Mouse (Mus musculus) T-helper 17 cell (primary cell): ENCODE measurements around the gene BC004004.

Experiments used
- in situ Hi-C, 2 experiments: fragments of 300-600 bp; cut with MboI, MseI; formaldehyde crosslinking; loops; 1 replicate in 1 of 2; 2 replicates in 1 of 2; pipeline ENCODE4 v1.15.1; 2025; ENCODE audit warnings: high pct_unique_total_duplicates in 2 of 2

The BC004004 gene

DNA sequence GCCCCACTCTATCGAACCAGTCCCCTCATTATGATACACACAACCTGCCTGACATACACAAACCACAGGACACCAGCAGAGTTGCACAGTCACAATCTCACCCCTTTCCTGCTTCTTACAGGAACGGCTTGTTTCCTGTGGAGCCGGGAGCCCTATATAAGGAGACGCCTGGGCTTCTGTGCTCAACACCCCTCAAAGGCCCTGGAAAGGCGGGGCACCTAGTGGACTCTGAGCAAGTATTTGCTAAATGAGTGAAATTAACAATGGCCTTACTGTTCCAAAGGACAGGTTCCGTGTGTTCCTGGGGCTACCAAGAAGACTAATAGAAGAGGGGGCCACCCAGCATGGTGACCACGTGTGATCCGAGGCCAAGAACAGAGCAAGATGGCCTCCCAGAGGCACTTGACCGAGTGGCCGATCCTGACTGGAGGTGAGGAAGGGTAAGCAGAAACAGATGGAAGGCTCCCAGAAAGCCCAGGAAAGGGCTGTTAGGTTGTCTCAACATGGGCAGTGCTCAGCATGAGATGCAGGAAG lies 10.5 kb upstream of the BC004004 start:
- in situ Hi-C loops: loop anchor here (5.0 to 25.0 kb wide), 3 partner anchors 81 to 249 kb away; partner anchors contain the start of gene Fgd2 (in 1 of the 2)

DNA sequence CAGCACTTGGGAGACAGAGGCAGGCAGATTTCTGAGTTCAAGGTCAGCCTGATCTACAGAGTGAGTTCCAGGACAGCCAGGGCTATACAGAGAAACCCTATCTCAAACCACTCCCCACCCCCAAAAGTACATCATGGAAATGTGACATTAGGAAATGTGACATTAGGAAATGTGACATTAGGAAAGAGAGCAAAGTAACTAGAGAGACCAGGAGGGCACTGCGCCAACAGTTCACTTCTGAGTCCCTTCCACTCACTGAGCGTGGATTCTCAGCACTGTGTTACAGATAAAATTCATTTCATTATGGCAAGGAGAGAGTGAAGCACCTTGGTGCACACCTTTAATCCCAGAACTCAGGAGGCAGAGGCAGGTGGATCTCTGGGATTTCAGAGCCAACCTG lies 9.7 kb upstream of the BC004004 start:
- in situ Hi-C loops: loop anchor here (5.0 to 25.0 kb wide), 3 partner anchors 82 to 248 kb away; partner anchors contain the start of gene Fgd2 (in 1 of the 2)

DNA sequence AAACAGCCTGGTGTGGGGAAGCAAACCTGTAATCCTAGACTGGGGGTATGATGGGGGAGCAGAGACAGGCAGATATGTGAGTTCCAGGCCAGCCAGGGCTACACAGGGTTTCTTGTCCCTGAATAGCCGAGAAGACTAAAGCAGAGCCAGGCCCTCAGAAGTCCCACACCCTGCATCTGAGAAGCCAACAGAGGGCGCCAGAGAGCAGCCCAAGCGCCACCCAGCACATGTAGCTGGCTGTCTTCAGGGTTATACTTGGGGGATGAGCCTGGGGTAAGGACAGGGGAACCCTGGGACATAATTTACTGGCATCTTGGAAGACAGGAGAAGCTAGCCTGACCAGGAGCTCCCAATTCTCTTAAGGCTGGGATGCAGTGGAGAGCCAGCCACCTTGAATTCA lies 9.1 kb upstream of the BC004004 start:
- in situ Hi-C loops: loop anchor here (5.0 to 25.0 kb wide), 3 partner anchors 82 to 248 kb away; partner anchors contain the start of gene Fgd2 (in 1 of the 2)

DNA sequence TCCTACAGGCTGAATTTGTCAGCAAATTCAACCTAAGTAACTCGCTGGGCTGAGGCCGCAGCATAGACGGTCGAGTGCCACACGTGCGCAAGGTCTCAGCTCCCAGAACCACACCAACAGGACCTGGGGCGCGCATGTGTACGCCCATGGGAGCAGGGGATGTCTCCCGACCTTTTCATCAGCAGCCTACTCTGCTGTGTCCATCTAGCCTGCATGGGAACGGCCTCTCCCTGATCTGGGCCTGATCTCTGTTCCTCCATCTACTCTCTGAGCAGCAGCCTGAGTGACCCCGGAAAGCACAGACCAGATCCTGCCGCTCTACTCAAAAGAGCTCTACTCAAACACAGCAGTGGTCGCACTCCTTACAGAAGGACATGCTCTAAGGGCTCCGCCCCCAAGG lies 8.1 kb upstream of the BC004004 start:
- in situ Hi-C loops: loop anchor here (5.0 to 25.0 kb wide), 2 partner anchors 102 to 257 kb away; partner anchors contain the start of gene Fgd2 (in 1 of the 2)

DNA sequence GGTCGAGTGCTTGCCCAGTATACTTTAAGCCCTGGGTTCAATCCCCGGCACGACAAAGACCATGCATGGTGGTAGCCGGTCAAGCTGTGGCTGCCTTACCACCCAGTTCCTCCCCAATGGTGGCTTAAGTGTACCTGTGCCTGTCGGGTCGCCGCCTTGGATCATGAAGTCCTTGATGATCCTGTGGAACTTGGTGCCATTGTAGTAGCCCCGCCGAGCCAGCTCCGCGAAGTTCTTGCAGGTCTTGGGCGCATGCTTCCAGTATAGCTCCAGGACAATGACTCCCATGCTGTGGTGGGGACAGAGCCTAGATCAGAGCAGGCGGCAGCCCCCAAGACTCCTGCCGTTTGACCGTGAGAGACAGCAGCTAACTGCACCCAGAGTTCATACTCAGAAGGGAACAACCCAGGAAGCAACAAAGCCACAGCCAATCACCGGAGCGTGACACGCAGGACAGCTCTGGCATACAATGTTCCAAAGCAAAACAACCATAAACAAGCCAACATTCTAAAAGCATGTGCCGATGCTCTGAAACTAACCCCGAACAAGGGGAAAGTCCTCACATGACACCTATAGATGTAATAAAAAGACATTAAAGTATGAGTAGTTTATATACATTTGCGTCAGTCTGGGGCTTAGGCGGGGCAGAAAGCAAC lies 6.9 kb upstream of the BC004004 start:
- in situ Hi-C loops: loop anchor here (5.0 to 25.0 kb wide), 2 partner anchors 101 to 256 kb away; partner anchors contain the start of gene Fgd2 (in 1 of the 2)

DNA sequence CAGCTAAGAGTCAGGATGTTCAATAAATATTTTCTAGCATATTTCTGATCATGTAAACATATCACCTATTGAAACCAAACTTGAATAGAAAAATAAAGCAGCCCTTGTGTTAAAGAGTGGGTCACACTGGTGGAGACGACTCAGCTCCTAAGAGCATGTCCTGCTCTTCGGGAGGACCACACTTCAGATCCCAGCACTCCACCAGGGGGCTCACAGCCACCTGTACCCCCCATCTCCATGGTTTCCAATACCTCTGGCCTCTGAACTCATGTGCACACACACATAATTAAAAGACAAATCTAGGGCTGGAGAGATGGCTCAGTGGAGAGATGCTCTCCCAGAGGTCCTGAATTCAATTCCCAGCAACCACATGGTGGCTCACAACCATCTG lies 6.3 kb upstream of the BC004004 start:
- in situ Hi-C loops: loop anchor here (5.0 to 25.0 kb wide), 2 partner anchors 100 to 255 kb away; partner anchors contain the start of gene Fgd2 (in 1 of the 2)

DNA sequence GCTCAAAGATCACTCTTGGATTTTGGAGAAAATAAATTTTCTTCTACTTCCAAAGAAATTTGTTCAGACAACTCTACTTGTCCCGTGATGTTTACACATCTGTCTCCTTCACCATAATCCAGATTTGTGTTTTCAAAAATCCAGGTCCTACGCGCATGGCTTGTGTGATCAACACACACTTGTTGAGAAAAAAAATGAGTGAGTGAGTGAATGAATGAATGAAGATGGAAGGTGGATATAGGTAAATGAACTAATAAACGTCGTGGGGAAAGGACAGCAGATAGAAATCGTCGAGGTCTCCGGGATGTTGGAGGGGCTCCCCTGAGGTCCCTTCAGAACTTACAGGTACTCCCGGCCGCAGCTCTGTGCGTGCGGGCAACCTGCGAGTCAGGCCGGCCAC lies 5.2 kb upstream of the BC004004 start:
- in situ Hi-C loops: loop anchor here (5.0 to 25.0 kb wide), 2 partner anchors 99 to 254 kb away; partner anchors contain the start of gene Fgd2 (in 1 of the 2)

DNA sequence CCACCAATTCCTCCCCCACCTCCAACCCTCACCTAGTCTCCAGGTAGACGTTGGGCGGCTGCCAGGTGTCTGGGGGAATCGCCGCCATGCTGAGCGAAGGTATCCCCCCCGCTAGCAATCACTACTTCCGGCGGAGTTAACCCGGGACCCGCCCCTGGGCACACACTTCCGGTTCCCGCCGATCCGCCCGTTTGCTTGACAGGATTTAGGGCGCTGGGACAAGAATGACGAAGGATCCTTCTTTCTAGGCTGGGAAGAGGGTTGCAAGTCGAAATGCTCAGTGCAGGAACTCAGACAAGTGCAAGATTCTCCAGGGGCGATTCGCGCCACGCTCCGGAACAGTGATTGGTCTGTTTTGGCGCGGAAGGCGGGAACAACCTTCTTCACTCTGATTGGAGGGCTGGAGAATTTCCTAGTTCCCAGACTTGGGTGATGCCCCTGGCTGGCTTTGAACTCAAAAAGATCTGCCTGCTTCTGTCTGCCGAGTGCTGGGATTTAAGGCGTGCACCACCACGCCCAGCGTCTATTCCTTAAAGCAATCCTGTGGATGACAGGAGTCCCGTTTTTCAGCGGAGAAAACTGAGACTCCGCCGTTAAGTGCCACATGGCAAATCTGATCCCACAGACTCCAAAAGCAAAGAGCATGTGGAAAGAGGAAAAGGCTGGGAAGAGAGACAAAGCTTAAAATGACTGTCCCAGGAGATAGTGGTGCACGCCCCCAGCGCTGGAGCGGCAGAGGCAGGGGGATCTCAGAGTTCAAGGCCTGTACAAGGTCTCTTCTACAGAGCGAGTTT lies 4.6 kb upstream of the BC004004 start, which contains the start of gene Ppil1:
Gene Ppil1, minus strand, starts transcription at position 347 of the 794 bp plus-strand sequence.
- in situ Hi-C loops: loop anchor here (5.0 to 25.0 kb wide), 2 partner anchors 98 to 253 kb away; partner anchors contain the start of gene Fgd2 (in 1 of the 2)

DNA sequence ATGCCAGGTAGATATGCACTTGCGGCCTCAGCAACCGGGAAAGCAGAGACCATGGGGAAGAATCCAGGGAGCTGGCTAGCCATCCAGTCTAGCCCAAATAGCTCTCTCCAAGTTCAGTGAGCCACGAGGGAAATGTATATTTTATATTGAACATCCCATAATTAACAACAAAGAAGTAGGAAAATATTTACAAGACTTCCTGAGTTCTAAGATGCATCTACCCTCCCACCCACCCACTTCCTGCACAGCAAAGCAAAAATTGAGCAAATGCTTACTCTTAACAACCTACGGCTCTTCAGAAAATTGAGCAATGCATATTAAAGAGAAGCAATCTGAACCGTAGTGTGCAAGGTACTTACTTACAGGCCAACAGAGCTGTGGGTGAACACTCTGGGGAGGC lies 3.8 kb upstream of the BC004004 start:
- in situ Hi-C loops: loop anchor here (5.0 to 25.0 kb wide), 2 partner anchors 98 to 253 kb away; partner anchors contain the start of gene Fgd2 (in 1 of the 2)

DNA sequence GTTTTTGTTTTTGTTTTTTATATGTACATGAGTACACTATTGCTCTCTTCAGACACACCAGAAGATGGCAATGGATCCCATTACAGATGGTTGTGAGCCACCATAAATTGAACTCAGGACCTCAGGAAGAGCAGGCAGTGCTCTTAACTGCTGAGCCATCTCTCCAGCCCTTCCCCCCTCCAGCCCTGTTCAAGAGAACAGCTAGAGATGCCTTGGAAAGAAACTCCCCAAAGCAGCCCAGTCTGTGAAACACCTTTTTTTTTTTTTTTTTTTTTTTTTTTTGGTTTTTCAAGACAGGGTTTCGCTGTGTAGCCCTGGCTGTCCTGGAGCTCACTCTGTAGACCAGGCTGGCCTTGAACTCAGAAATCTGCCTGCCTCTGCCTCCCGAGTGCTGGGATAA lies 1.5 kb upstream of the BC004004 start:
- in situ Hi-C loops: loop anchor here in 1 of 2 experiments (25.0 kb wide), 1 partner anchor 95 kb away; the partner anchor contains the start of gene Fgd2

DNA sequence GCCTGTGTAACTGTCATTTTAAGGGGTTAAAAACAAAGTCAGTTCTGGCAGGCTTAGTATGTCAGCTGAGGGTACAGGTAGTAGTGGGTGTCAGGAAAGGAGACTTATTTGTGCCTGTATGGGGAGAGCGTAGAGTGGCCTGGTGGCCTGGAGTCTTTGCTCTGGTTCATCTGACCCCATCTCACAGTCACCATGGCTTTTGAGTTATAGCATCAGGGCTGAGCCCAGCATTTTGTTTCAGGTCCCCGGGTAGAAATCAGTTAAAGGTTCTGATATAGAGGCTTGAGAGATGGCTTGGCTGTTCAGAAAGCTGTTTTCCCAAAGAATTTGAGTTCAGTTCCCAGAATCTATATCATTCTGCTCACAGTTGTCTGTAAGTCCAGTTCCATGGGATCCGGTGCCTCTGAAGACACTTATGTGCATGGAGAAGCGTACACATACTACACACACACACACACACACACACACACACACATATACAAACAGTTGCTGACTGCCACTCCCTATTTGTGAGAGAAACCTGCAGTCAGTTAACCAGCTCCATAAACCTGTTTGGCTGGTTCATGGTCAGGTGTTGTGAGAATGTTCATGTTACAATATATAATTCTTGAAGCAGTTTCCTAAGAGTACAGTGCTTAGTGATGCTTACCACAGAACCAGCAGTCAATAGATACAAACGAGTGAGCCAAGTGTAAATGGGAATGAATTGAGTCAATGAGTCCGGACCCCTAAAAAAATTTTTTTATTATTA lies 482 bp upstream of the BC004004 start:
- in situ Hi-C loops: loop anchor here in 1 of 2 experiments (25.0 kb wide), 1 partner anchor 94 kb away; the partner anchor contains the start of gene Fgd2

DNA sequence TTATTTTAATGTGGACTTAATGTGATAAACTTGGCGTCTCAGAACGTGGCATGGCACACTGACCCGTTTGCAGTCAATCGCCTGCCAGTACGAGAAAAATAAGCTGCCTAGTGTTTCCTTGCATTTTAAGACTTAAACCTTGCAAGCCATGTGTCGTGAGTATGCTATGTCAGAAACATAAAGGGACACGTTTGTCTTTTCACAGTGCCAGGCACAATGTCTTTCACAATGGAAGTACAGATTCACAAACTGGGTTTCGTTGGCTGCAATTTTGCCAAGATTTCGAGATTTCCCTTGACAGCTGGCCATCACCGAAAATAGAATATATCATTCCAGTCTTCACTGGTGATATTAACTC lies 740 bp downstream of the BC004004 start:
- in situ Hi-C loops: loop anchor here in 1 of 2 experiments (25.0 kb wide), 1 partner anchor 93 kb away; the partner anchor contains the start of gene Fgd2

DNA sequence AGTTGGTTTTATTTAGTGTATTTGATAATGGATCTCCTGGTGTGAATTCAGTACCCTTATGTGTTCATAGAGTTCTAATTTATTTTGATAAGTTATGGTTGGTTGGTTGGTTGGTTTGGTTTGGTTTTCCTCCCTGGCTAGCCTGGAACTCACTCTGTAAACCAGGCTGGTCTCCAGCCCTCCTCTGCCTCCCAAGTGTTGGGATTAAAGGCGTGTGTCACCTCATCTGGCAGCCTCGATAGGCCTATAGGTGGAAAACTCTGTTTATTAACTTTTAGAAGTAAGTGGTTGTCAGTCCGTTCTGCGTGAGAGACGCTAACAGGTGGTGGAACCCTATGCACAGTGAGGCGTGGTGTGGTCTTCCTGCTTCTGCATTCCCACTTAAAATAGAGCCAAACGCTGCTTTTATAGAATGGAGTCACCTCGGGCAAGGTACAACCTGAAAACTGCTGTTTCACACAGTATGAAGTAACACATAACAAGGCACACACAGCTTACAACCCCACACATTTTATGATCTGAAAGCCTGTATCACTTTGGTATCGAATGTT lies 1.6 kb downstream of the BC004004 start:
- in situ Hi-C loops: loop anchor here (5.0 to 25.0 kb wide), 2 partner anchors 37 to 92 kb away; partner anchors contain the start of gene Fgd2 (in 1 of the 2)

DNA sequence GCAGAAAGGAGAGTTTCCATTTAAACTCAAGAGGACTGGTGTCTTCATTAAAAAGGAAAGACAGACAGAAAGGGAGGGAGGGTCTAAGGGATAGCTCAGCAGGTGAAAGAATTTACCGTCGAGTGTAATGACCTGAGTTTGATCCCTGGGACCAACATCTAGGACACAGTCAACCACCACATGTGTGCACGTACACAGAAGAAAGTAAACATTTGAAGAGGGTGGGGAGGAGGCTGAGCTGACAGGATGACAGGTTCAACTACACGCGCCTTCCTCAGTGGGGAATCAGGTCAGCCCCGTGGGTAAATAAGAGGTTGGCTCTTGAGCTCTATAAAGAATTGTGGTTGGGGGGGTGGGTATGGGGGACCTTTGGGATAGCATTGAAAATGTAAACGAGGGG lies 4.6 kb downstream of the BC004004 start:
- in situ Hi-C loops: loop anchor here (5.0 to 25.0 kb wide), 2 partner anchors 34 to 89 kb away; partner anchors contain the start of gene Fgd2 (in 1 of the 2)

DNA sequence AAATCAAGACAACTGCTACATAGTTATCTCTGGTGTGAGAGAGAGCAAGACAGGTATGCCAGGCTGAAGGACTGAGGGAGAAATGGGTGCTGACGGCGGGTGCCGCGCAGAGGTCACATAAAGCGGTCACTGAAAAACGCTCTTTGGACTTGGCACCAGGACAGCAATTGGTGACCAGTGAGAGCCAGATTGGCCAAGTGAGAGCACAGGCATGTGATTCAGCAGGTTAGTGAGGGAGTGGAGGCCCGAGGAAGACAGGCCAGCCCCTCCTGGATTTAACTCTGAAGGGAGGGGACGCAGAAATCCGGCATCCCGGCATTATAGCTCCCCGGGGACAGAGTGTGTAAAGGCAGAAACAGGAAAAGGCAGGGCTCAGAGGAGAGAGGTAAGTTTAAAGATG lies 5.3 kb downstream of the BC004004 start:
- in situ Hi-C loops: loop anchor here (5.0 to 25.0 kb wide), 2 partner anchors 33 to 88 kb away; partner anchors contain the start of gene Fgd2 (in 1 of the 2)

DNA sequence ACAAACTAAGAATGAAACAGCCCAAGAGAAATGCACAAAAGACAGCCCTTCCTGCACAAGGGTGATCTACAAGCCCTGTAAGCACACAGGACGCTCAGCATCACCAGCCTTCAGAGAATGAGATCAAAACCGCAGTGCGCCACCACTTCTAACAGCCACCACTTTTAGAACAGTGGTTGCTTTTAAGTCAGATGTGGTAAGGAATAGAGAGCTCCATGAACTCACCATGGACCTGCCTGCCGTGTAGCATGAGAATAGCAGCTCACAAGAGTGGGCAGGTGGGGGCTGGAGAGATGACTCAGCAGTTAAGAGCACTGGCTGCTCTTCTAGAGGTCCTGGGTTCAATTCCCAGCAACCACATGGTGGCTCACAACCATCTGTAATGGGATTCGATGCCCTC lies 11.8 kb downstream of the BC004004 start:
- in situ Hi-C loops: no loop called here

DNA sequence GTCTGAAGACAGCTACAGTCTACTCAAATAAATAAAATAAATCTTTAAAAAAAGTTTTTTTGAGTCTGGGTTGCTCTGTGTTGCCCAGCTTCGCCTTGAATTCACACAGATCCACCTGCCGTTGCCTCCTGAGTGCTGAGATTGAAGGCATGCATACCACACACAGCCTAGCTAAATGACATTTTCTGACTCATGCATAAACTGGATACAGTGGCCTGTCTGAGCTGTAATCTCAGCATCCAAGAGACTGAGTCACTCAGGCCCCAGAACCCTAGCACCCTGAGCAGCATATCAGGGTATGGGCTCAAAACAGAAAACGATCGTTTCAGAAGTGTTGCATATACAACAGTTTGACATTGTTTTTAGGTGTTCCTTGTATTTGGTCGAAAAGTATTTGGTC lies 13.0 kb downstream of the BC004004 start:
- in situ Hi-C loops: no loop called here

DNA sequence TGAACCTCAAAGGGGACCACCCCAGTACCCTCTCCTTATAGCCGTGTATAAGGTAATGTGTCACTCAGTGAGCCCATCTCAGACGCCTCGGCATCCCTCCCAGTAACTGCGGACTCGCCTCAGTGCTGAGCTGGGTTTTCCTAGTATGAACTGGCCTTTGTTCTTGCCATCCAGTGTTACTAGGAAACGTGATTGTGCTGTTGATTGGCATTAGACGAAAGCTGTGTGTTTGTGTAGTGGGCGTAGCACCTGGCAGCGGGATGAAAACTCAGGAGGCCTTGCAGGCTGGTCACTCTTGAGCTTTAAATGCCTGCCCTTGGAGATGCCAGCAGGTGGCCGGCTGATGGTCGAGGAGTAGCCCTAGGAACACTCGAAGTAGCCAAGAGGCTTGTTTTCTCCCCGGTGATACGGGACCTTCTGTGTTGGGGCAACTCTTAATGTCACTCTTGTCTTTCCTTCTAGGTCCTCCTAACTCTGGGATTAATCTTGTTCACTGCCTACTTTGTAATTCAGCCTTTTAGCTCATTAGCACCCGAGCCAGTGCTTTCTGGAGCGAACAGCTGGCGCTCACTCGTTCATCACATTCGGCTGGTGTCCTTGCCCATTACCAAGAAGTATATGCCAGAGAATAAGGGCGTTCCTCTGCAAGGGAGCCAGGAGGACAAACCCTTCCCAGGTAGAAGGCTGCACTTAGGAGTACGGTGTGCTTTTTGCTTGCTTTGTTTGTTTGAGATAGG lies 13.8 kb downstream of the BC004004 start:
- in situ Hi-C loops: no loop called here

DNA sequence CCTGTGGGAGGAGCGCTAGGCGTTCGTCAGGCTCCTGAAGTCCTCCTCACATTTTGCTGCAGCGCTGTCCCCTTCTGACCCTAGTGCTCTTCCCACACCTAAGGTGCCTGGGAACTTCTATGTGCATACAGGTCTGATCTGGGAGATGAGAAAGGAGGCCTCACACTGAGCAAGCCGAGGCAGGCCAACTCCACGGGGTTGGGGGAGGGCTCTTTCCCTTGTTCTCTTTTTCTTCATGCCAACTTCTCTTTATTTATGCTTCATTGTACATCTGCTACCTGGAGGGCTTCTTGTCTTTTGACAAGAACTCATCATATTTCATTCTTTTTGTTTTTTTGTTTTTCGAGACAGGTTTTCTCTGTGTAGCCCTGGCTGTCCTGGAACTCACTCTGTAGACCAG lies 23.2 kb downstream of the BC004004 start:
- in situ Hi-C loops: no loop called here

DNA sequence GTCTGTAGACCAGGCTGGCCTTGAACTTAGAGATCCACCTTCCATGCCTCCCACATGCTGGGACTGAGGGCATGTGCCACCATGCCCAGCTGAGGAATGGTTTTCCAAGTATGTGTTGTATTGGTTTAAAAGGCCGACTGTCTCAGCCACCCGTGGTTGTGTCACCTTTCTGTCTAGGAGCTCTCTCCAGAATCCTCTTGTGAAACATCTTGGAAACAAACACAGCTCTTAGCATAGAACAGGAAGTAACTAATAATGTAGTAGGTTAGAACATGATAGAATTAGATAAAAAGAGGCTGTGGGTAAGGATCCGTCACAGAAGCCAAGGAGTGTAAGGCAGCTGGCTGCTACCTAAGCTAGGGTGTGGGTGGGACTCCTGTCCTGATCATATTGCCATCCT lies 24.4 kb downstream of the BC004004 start:
- in situ Hi-C loops: no loop called here
